Mouse (Mus musculus): ENCODE data around the gene Ccl24. TPM values are rescaled to one million over a fixed set of nuclear protein-coding genes. Genes with fewer than 3 reads are reported as not detected.
"Not testable (repeated sequence)": the region's sequence is repeated elsewhere in the genome, so short reads cannot be mapped to it uniquely, and the experiment has no call there.

Gene Ccl24
- polyA plus RNA-seq (2015; fragmentation: Nextera tagmentation; extraction: Ambion mirVana): 5.4 and 8.6 TPM in 2 replicates

GRCm38 (mm10) chr5:135573006-135573405, at the start of gene Ccl24:
Gene Ccl24, minus strand, starts transcription at chr5:135573049.
- ATAC-seq (ENCODE audit: insufficient read depth, low FRiP score): no peak
- Histone ChIP-seq H3K4me1 (ENCODE audit: control insufficient read depth, insufficient read depth, low read length) (no peaks in the 10 kb centered on the region), H3K4me3 (replicated peaks; ENCODE audit: low read length) (no peak within 1 kb of the TSS), H3K9ac (ENCODE audit: low read length) (no peak within 1 kb of the TSS), H3K9me3 (replicated peaks; ENCODE audit: control insufficient read depth, low read length) (no peaks in the 10 kb centered on the region), H3K4me2 (ENCODE audit: low read depth, low read length) (no peak within 1 kb of the TSS), H3K27me3 (ENCODE audit: control insufficient read depth, insufficient read depth, low read length) (no peaks in the 10 kb centered on the region), H3K27ac (ENCODE audit: low read length) (no peak within 1 kb of the TSS), H3K36me3 (ENCODE audit: control insufficient read depth, insufficient read depth, low read length) (no peaks in the 10 kb centered on the region)
- 84% methylated on average over 6 of the region's 6 CpGs for WGBS

- no peaks in the 10 kb centered on the region for H3K27me3 ChIP-seq (ENCODE audit: control insufficient read depth, insufficient read depth, low read length)
- 76% methylated on average over 10 of the region's 10 CpGs for WGBS
Measured at GRCm38 (mm10) chr5:135621725-135622124, 48.9 kb upstream of the Ccl24 start.

GRCm38 (mm10) chr5:135620526-135620925, 47.7 kb upstream of the Ccl24 start:
- 86% methylated on average over 9 of the region's 9 CpGs for WGBS
- no peaks in the 10 kb centered on the region for H3K36me3 ChIP-seq (ENCODE audit: control insufficient read depth, insufficient read depth, low read length)
- H3K4me1 ChIP-seq (ENCODE audit: control insufficient read depth, insufficient read depth, low read length): no peaks in the 10 kb centered on the region
- no peak overlapping the region for H3K4me3 ChIP-seq (replicated peaks; ENCODE audit: low read length)
- no peak for ATAC-seq (ENCODE audit: insufficient read depth, low FRiP score)
- H3K4me2 ChIP-seq (ENCODE audit: low read depth, low read length): no peak overlapping the region
- H3K9me3 ChIP-seq (replicated peaks; ENCODE audit: control insufficient read depth, low read length): no peaks in the 10 kb centered on the region
- H3K27ac ChIP-seq (ENCODE audit: low read length): no peak overlapping the region
- no peak overlapping the region for H3K9ac ChIP-seq (ENCODE audit: low read length)
- H3K27me3 ChIP-seq (ENCODE audit: control insufficient read depth, insufficient read depth, low read length): no peaks in the 10 kb centered on the region

More at GRCm38 (mm10) chr5:135621725-135622124, 48.9 kb upstream of the Ccl24 start:
- Histone ChIP-seq H3K4me1 (ENCODE audit: control insufficient read depth, insufficient read depth, low read length) (no peaks in the 10 kb centered on the region), H3K4me3 (replicated peaks; ENCODE audit: low read length) (no peak overlapping the region), H3K27ac (ENCODE audit: low read length) (no peak overlapping the region), H3K9me3 (replicated peaks; ENCODE audit: control insufficient read depth, low read length) (no peaks in the 10 kb centered on the region), H3K4me2 (ENCODE audit: low read depth, low read length) (no peak overlapping the region), H3K36me3 (ENCODE audit: control insufficient read depth, insufficient read depth, low read length) (no peaks in the 10 kb centered on the region), H3K9ac (ENCODE audit: low read length) (no peak overlapping the region)
- peak; percentile 40; the same call in 1 of the 2 replicates for ATAC-seq (ENCODE audit: insufficient read depth, low FRiP score)

- not testable (repeated sequence) for H3K27ac ChIP-seq (ENCODE audit: low read length); H3K4me1 ChIP-seq (ENCODE audit: control insufficient read depth, insufficient read depth, low read length); H3K9me3 ChIP-seq (replicated peaks; ENCODE audit: control insufficient read depth, low read length); H3K27me3 ChIP-seq (ENCODE audit: control insufficient read depth, insufficient read depth, low read length); H3K4me3 ChIP-seq (replicated peaks; ENCODE audit: low read length); H3K36me3 ChIP-seq (ENCODE audit: control insufficient read depth, insufficient read depth, low read length); H3K4me2 ChIP-seq (ENCODE audit: low read depth, low read length); H3K9ac ChIP-seq (ENCODE audit: low read length); ATAC-seq (ENCODE audit: insufficient read depth, low FRiP score)
- 88% methylated on average over 10 of the region's 10 CpGs for WGBS
Measured at GRCm38 (mm10) chr5:135619741-135620140, 46.9 kb upstream of the Ccl24 start.

GRCm38 (mm10) chr5:135609794-135610193, 36.9 kb upstream of the Ccl24 start:
- H3K9ac ChIP-seq (ENCODE audit: low read length): no peak overlapping the region
- no peaks in the 10 kb centered on the region for H3K9me3 ChIP-seq (replicated peaks; ENCODE audit: control insufficient read depth, low read length)
- no peaks in the 10 kb centered on the region for H3K4me1 ChIP-seq (ENCODE audit: control insufficient read depth, insufficient read depth, low read length)
- H3K27ac ChIP-seq (ENCODE audit: low read length): no peak overlapping the region
- ATAC-seq (ENCODE audit: insufficient read depth, low FRiP score): no peak
- H3K36me3 ChIP-seq (ENCODE audit: control insufficient read depth, insufficient read depth, low read length): no peaks in the 10 kb centered on the region
- no peak overlapping the region for H3K4me2 ChIP-seq (ENCODE audit: low read depth, low read length)
- WGBS: 61% methylated on average over 4 of the region's 4 CpGs
- H3K27me3 ChIP-seq (ENCODE audit: control insufficient read depth, insufficient read depth, low read length): no peaks in the 10 kb centered on the region
- H3K4me3 ChIP-seq (replicated peaks; ENCODE audit: low read length): no peak overlapping the region

- no peaks in the 10 kb centered on the region for H3K36me3 ChIP-seq (ENCODE audit: control insufficient read depth, insufficient read depth, low read length)
- H3K9me3 ChIP-seq (replicated peaks; ENCODE audit: control insufficient read depth, low read length): peaks cover 6% of the 10 kb centered on the region; the same call in 1 of the 2 replicates
- H3K4me2 ChIP-seq (ENCODE audit: low read depth, low read length): no peak overlapping the region
- H3K27me3 ChIP-seq (ENCODE audit: control insufficient read depth, insufficient read depth, low read length): no peaks in the 10 kb centered on the region
- WGBS: 49% methylated on average over 1 of the region's 1 CpGs
- no peak overlapping the region for H3K27ac ChIP-seq (ENCODE audit: low read length)
- H3K4me1 ChIP-seq (ENCODE audit: control insufficient read depth, insufficient read depth, low read length): no peaks in the 10 kb centered on the region
- no peak overlapping the region for H3K4me3 ChIP-seq (replicated peaks; ENCODE audit: low read length)
- no peak overlapping the region for H3K9ac ChIP-seq (ENCODE audit: low read length)
- ATAC-seq (ENCODE audit: insufficient read depth, low FRiP score): no peak
Measured at GRCm38 (mm10) chr5:135607581-135607980, 34.7 kb upstream of the Ccl24 start.

GRCm38 (mm10) chr5:135606717-135607116, 33.9 kb upstream of the Ccl24 start:
- not testable (repeated sequence) for ATAC-seq (ENCODE audit: insufficient read depth, low FRiP score); H3K4me2 ChIP-seq (ENCODE audit: low read depth, low read length); H3K4me3 ChIP-seq (replicated peaks; ENCODE audit: low read length); H3K27me3 ChIP-seq (ENCODE audit: control insufficient read depth, insufficient read depth, low read length); H3K4me1 ChIP-seq (ENCODE audit: control insufficient read depth, insufficient read depth, low read length); H3K9me3 ChIP-seq (replicated peaks; ENCODE audit: control insufficient read depth, low read length); H3K36me3 ChIP-seq (ENCODE audit: control insufficient read depth, insufficient read depth, low read length); H3K9ac ChIP-seq (ENCODE audit: low read length); H3K27ac ChIP-seq (ENCODE audit: low read length)
- WGBS: no CpG with 5 or more reads among the region's 1 CpGs

- H3K4me1 ChIP-seq (ENCODE audit: control insufficient read depth, insufficient read depth, low read length); H3K27me3 ChIP-seq (ENCODE audit: control insufficient read depth, insufficient read depth, low read length); H3K27ac ChIP-seq (ENCODE audit: low read length); H3K9me3 ChIP-seq (replicated peaks; ENCODE audit: control insufficient read depth, low read length); H3K4me2 ChIP-seq (ENCODE audit: low read depth, low read length); H3K4me3 ChIP-seq (replicated peaks; ENCODE audit: low read length); H3K36me3 ChIP-seq (ENCODE audit: control insufficient read depth, insufficient read depth, low read length); ATAC-seq (ENCODE audit: insufficient read depth, low FRiP score); H3K9ac ChIP-seq (ENCODE audit: low read length): not testable (repeated sequence)
- no CpG with 5 or more reads among the region's 1 CpGs for WGBS
Measured at GRCm38 (mm10) chr5:135604643-135605042, 31.8 kb upstream of the Ccl24 start.

GRCm38 (mm10) chr5:135589996-135590784, 17.3 kb upstream of the Ccl24 start:
- 72% methylated on average over 10 of the region's 12 CpGs for WGBS
- H3K9ac ChIP-seq (ENCODE audit: low read length): no peak overlapping the region
- no peaks in the 10 kb centered on the region for H3K4me1 ChIP-seq (ENCODE audit: control insufficient read depth, insufficient read depth, low read length)
- no peaks in the 10 kb centered on the region for H3K36me3 ChIP-seq (ENCODE audit: control insufficient read depth, insufficient read depth, low read length)
- H3K27ac ChIP-seq (ENCODE audit: low read length): no peak overlapping the region
- ATAC-seq (ENCODE audit: insufficient read depth, low FRiP score): no peak
- no peak overlapping the region for H3K4me2 ChIP-seq (ENCODE audit: low read depth, low read length)
- H3K9me3 ChIP-seq (replicated peaks; ENCODE audit: control insufficient read depth, low read length): no peaks in the 10 kb centered on the region; the same call in 1 of the 2 replicates
- H3K27me3 ChIP-seq (ENCODE audit: control insufficient read depth, insufficient read depth, low read length): no peaks in the 10 kb centered on the region
- H3K4me3 ChIP-seq (replicated peaks; ENCODE audit: low read length): no peak overlapping the region
